ENCODE assay signal across 8 mouse cellular contexts in the genomic region with DNA sequence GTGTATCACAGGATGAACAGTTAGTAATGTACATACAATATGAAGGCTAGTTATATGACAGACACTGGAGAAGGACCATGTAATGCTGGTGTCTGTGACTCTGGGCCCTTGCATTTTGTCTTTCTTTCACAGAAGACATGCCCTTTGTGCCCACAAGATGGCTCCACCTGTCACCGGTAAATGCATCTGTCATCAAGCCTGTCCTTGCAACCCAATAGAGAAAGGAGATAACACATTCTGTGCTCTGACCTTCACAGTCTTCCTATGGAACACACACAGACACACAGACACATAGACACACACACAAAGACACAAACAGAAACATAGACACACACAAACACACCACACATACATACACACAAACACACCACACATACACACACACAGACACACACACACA.
A peak's percentile ranks its signal among the peaks of the same experiment; 100 is the strongest.
DNase-seq lines count a peak whose midpoint lies in the region; ATAC-seq and TF ChIP-seq lines count a peak whose summit lies in the region.

No protein-coding gene starts in this region.

- no peak for TF ChIP-seq EP300 in heart, postnatal 0 days (IDR thresholded peaks at IDR 0.05; ENCODE audit: low read depth)

- no peaks in the 10 kb centered on the region for H3K36me3 ChIP-seq in heart, postnatal 0 days (replicated peaks; ENCODE audit: control insufficient read depth, insufficient read depth, low read length)
- no peaks in the 10 kb centered on the region for H3K36me3 ChIP-seq in neural tube, embryonic 13.5 days

- no peaks in the 10 kb centered on the region for H3K4me1 ChIP-seq in heart, postnatal 0 days (ENCODE audit: control insufficient read depth, insufficient read depth)
- H3K4me1 ChIP-seq in neural tube, embryonic 13.5 days (replicated peaks): no peaks in the 10 kb centered on the region

- no peaks in the 10 kb centered on the region for H3K27me3 ChIP-seq in heart, postnatal 0 days (ENCODE audit: control insufficient read depth, insufficient read depth, low read length)
- H3K27me3 ChIP-seq in neural tube, embryonic 13.5 days: no peaks in the 10 kb centered on the region

- H3K9me3 ChIP-seq in heart, postnatal 0 days (replicated peaks; ENCODE audit: control insufficient read depth, low read length): 0 out of 2 replicates have a peak, but pooled peaks cover 5% of the 10 kb centered on the region
- peaks cover 8% of the 10 kb centered on the region for H3K9me3 ChIP-seq in neural tube, embryonic 13.5 days

- no peak for ATAC-seq in heart, postnatal 0 days (ENCODE audit: insufficient read depth, low read depth)
- peak; percentile 36; the same call in 1 of the 2 replicates for ATAC-seq in neural tube, embryonic 13.5 days (ENCODE audit: low read depth)
- peak; percentile 37 for ATAC-seq in granulocyte monocyte progenitor cell, adult 5-6 weeks (replicated peaks; ENCODE audit: poor library complexity, severe bottlenecking)
- ATAC-seq in activated CD4-positive, CD25-positive, alpha-beta regulatory T cell, adult 4 months: no peak

- H3K9ac ChIP-seq in heart, postnatal 0 days (replicated peaks; ENCODE audit: low read depth, low read length): no peak overlapping the region
- no peak overlapping the region for H3K9ac ChIP-seq in neural tube, embryonic 13.5 days

- DNase-seq in heart, postnatal 0 days (ENCODE audit: low spot score): no peak
- DNase-seq in heart, adult 11 months: no peak
- no peak for DNase-seq in neural tube, embryonic 10.5 days (ENCODE audit: extremely low spot score, low spot score)
- DNase-seq in retina, embryonic 14.5 days (ENCODE audit: low spot score): peak; percentile 69
- DNase-seq in urinary bladder, postnatal 14 days (ENCODE audit: low spot score): no peak

- no peak overlapping the region for H3K4me2 ChIP-seq in heart, postnatal 0 days (ENCODE audit: low read depth, low read length)
- no peak overlapping the region for H3K4me2 ChIP-seq in neural tube, embryonic 13.5 days

- no peak overlapping the region for H3K4me3 ChIP-seq in heart, postnatal 0 days (ENCODE audit: low read depth, low read length)
- no peak overlapping the region for H3K4me3 ChIP-seq in neural tube, embryonic 13.5 days

- WGBS in heart, postnatal 0 days: 38% methylated on average over 1 of the region's 1 CpGs
- 61% methylated on average over 1 of the region's 1 CpGs for WGBS in neural tube, embryonic 13.5 days

- no peak overlapping the region for H3K27ac ChIP-seq in heart, postnatal 0 days (ENCODE audit: low read depth)
- H3K27ac ChIP-seq in neural tube, embryonic 13.5 days (replicated peaks): no peak overlapping the region

- TF ChIP-seq CTCF in heart, postnatal 0 days (IDR thresholded peaks at IDR 0.05; ENCODE audit: low read depth): peak; percentile 47

Comparison
In these comparisons a context has a peak if more than half of its experiments do, and no peak if none do; other contexts are left out.
1. ATAC-seq: peak in neural tube, embryonic 13.5 days (single experiment) and granulocyte monocyte progenitor cell, adult 5-6 weeks (single experiment); none in heart, postnatal 0 days (single experiment) and activated CD4-positive, CD25-positive, alpha-beta regulatory T cell, adult 4 months (single experiment).